Mouse (Mus musculus) spleen, adult 2 months (tissue): ENCODE results near the gene Krtap1-4.

ENCODE experiments used
- CTCF ChIP-seq: fragments of 200-500 bp; IDR thresholded peaks from 2 replicates; pipeline ENCODE4 v1.5.1; 2011; ENCODE audit warnings: mild to moderate bottlenecking, inconsistent platforms; ENCODE audit not compliant: insufficient read depth, insufficient read length, insufficient replicate concordance; ENCODE audit errors: extremely low read depth
- POLR2A ChIP-seq: fragments of 200-500 bp; IDR thresholded peaks from 2 replicates; pipeline ENCODE4 v1.6.1; 2011; ENCODE audit warnings: low read depth, low read length, inconsistent platforms

- TF ChIP-seq CTCF = no peak
- no peak for TF ChIP-seq POLR2A
Measured at GRCm38 (mm10) chr11:99573164-99573563, 10.3 kb downstream of the Krtap1-4 start.
